Mouse (Mus musculus) MEL (cell line): ENCODE measurements at regions not wholly inside any gene's neighbourhood (a gene's known extent, or its start where the extent isn't known, plus 50 kb on each side); places are given as distances from the start of the nearest gene placed in this dataset.

Experiments
- DNase-seq: peaks from one replicate; pipeline ENCODE4 v3.0.0; 2011; ENCODE audit warnings: low read depth, low spot score
- H3K27ac ChIP-seq: 2 replicates; pipeline ENCODE4 v1.5.1; 2012; ENCODE audit warnings: low read depth, mild to moderate bottlenecking, control low read depth, low read length, moderate library complexity; ENCODE audit not compliant: control insufficient read depth
- H3K27me3 ChIP-seq, 2 experiments: fragments of 150-350 bp in 1 of 2; sonication (generic) in 1 of 2; 2 replicates each; pipeline ENCODE4 v1.6.1; 2012; ENCODE audit warnings: low read length in 2 of 2, mild to moderate bottlenecking in 2 of 2, improper control_type of control experiment in 1 of 2, moderate library complexity in 1 of 2; ENCODE audit not compliant: insufficient read depth in 2 of 2, control insufficient read depth in 1 of 2
- H3K36me3 ChIP-seq, 2 experiments: 2 replicates each; pipeline ENCODE4 v1.6.1; 2012 to 2014; ENCODE audit warnings: low read length in 2 of 2, improper control_type of control experiment in 1 of 2, inconsistent platforms in 1 of 2, mild to moderate bottlenecking in 1 of 2; ENCODE audit not compliant: insufficient read depth in 2 of 2, control insufficient read depth in 1 of 2
- H3K4me1 ChIP-seq, 2 experiments: fragments of 150-350 bp in 1 of 2; sonication (generic) in 1 of 2; 2 replicates each; pipeline ENCODE4 v1.6.1; 2012; ENCODE audit warnings: low read length in 2 of 2, improper control_type of control experiment in 1 of 2, mild to moderate bottlenecking in 1 of 2; ENCODE audit not compliant: insufficient read depth in 2 of 2, control insufficient read depth in 1 of 2
- H3K4me3 ChIP-seq, 2 experiments: fragments of 150-350 bp in 1 of 2; sonication (generic) in 1 of 2; 2 replicates each; pipeline ENCODE4 v1.5.1; 2012; ENCODE audit warnings: low read depth in 2 of 2, low read length in 2 of 2, mild to moderate bottlenecking in 2 of 2, moderate library complexity in 2 of 2, control low read depth in 1 of 2, improper control_type of control experiment in 1 of 2; ENCODE audit not compliant: control insufficient read depth in 1 of 2, insufficient read depth in 1 of 2
- H3K79me2 ChIP-seq: 2 replicates; pipeline ENCODE4 v1.6.1; 2012; ENCODE audit warnings: mild to moderate bottlenecking, low read length, moderate library complexity; ENCODE audit not compliant: control insufficient read depth, poor library complexity, insufficient read depth
- H3K9ac ChIP-seq: 2 replicates; pipeline ENCODE4 v1.6.1; 2012; ENCODE audit warnings: low read depth, mild to moderate bottlenecking, control low read depth, low read length, moderate library complexity; ENCODE audit not compliant: control insufficient read depth, poor library complexity, severe bottlenecking
- H3K9me3 ChIP-seq: fragments of 150-350 bp; sonication (generic); replicated peaks from 2 replicates; pipeline ENCODE4 v1.6.1; 2012; ENCODE audit warnings: mild to moderate bottlenecking, low read length, improper control_type of control experiment, moderate library complexity; ENCODE audit not compliant: insufficient read depth
- BHLHE40 ChIP-seq: IDR thresholded peaks from 2 replicates; pipeline ENCODE4 v1.6.1; 2012; ENCODE audit warnings: low read depth, mild to moderate bottlenecking, inconsistent platforms, low read length, improper control_type of control experiment, borderline replicate concordance
- CHD1 ChIP-seq: IDR thresholded peaks from 2 replicates; pipeline ENCODE4 v1.6.1; 2012; ENCODE audit warnings: low read depth, mild to moderate bottlenecking, inconsistent platforms, low read length, improper control_type of control experiment
- CHD2 ChIP-seq: IDR thresholded peaks from 2 replicates; pipeline ENCODE4 v1.6.1; 2011; ENCODE audit warnings: low read length, improper control_type of control experiment
- E2F4 ChIP-seq: IDR thresholded peaks from 2 replicates; pipeline ENCODE4 v1.6.1; 2011; ENCODE audit warnings: low read depth, low read length, improper control_type of control experiment, borderline replicate concordance
- ELF1 ChIP-seq: IDR thresholded peaks from 2 replicates; pipeline ENCODE4 v1.6.1; 2014; ENCODE audit warnings: low read depth, mild to moderate bottlenecking, inconsistent platforms, low read length, improper control_type of control experiment, moderate library complexity
- EP300 ChIP-seq, 2 experiments: IDR thresholded peaks; 2 replicates each; pipeline ENCODE4 v1.6.1; 2011; ENCODE audit warnings: improper control_type of control experiment in 2 of 2, low read length in 2 of 2, low read depth in 1 of 2, mild to moderate bottlenecking in 1 of 2
- ETS1 ChIP-seq: IDR thresholded peaks from 2 replicates; pipeline ENCODE4 v1.6.1; 2012; ENCODE audit warnings: low read depth, mild to moderate bottlenecking, inconsistent platforms, low read length, improper control_type of control experiment, moderate library complexity
- GATA1 ChIP-seq: IDR thresholded peaks from 2 replicates; pipeline ENCODE4 v1.6.1; 2011; ENCODE audit warnings: low read depth, low read length, improper control_type of control experiment
- HCFC1 ChIP-seq: IDR thresholded peaks from 2 replicates; pipeline ENCODE4 v1.6.1; 2012; ENCODE audit warnings: low read depth, mild to moderate bottlenecking, inconsistent platforms, low read length, improper control_type of control experiment, moderate library complexity
- JUND ChIP-seq: IDR thresholded peaks from 2 replicates; pipeline ENCODE4 v1.6.1; 2011; ENCODE audit warnings: low read depth, mild to moderate bottlenecking, improper control_type of control experiment, low read length
- KAT2A ChIP-seq: conservative IDR thresholded peaks from 2 replicates; pipeline ENCODE4 v1.6.1; 2012; ENCODE audit warnings: low read depth, low read length, improper control_type of control experiment, inconsistent platforms
- MAFK ChIP-seq: IDR thresholded peaks from 2 replicates; pipeline ENCODE4 v1.6.1; 2011; ENCODE audit warnings: low read depth, mild to moderate bottlenecking, low read length, improper control_type of control experiment, borderline replicate concordance
- MEF2A ChIP-seq: IDR thresholded peaks from 2 replicates; pipeline ENCODE4 v1.6.1; 2014; ENCODE audit warnings: low read depth, mild to moderate bottlenecking, inconsistent platforms, low read length, improper control_type of control experiment; ENCODE audit not compliant: poor library complexity, insufficient replicate concordance, severe bottlenecking; ENCODE audit errors: extremely low read depth
- NRF1 ChIP-seq: IDR thresholded peaks from 2 replicates; pipeline ENCODE4 v1.6.1; 2014; ENCODE audit warnings: low read depth, mild to moderate bottlenecking, inconsistent platforms, low read length, improper control_type of control experiment, moderate library complexity; ENCODE audit not compliant: poor library complexity, insufficient read depth, severe bottlenecking
- POLR2AphosphoS2 ChIP-seq: IDR thresholded peaks from 2 replicates; pipeline ENCODE4 v1.6.1; 2011; ENCODE audit warnings: low read length, improper control_type of control experiment
- POLR2AphosphoS5 ChIP-seq: IDR thresholded peaks from 2 replicates; pipeline ENCODE4 v1.6.1; 2012; ENCODE audit warnings: low read depth, borderline replicate concordance, mild to moderate bottlenecking, inconsistent platforms, low read length, moderate library complexity, mixed read lengths
- RAD21 ChIP-seq: IDR thresholded peaks from 2 replicates; pipeline ENCODE4 v1.6.1; 2011; ENCODE audit warnings: mild to moderate bottlenecking, low read depth, low read length, improper control_type of control experiment
- SIN3A ChIP-seq: IDR thresholded peaks from 2 replicates; pipeline ENCODE4 v1.6.1; 2012; ENCODE audit warnings: low read length, improper control_type of control experiment, inconsistent platforms
- SMC3 ChIP-seq: IDR thresholded peaks from 2 replicates; pipeline ENCODE4 v1.6.1; 2011; ENCODE audit warnings: low read depth, low read length, improper control_type of control experiment
- TBP ChIP-seq: IDR thresholded peaks from 2 replicates; pipeline ENCODE4 v1.8.0; 2011; ENCODE audit warnings: low read depth, low read length, improper control_type of control experiment
- TCF12 ChIP-seq: IDR thresholded peaks from 2 replicates; pipeline ENCODE4 v1.6.1; 2014; ENCODE audit warnings: low read depth, mild to moderate bottlenecking, inconsistent platforms, low read length, improper control_type of control experiment, moderate library complexity
- USF1 ChIP-seq: IDR thresholded peaks from 2 replicates; pipeline ENCODE4 v1.6.1; 2014; ENCODE audit warnings: low read depth, mild to moderate bottlenecking, inconsistent platforms, low read length, improper control_type of control experiment, moderate library complexity
- ZKSCAN1 ChIP-seq: IDR thresholded peaks from 2 replicates; pipeline ENCODE4 v1.6.1; 2012; ENCODE audit warnings: low read depth, mild to moderate bottlenecking, inconsistent platforms, low read length, improper control_type of control experiment, moderate library complexity
- ZMIZ1 ChIP-seq: IDR thresholded peaks from 2 replicates; pipeline ENCODE4 v1.6.1; 2012; ENCODE audit warnings: low read depth, mild to moderate bottlenecking, inconsistent platforms, low read length, improper control_type of control experiment, moderate library complexity

DNA sequence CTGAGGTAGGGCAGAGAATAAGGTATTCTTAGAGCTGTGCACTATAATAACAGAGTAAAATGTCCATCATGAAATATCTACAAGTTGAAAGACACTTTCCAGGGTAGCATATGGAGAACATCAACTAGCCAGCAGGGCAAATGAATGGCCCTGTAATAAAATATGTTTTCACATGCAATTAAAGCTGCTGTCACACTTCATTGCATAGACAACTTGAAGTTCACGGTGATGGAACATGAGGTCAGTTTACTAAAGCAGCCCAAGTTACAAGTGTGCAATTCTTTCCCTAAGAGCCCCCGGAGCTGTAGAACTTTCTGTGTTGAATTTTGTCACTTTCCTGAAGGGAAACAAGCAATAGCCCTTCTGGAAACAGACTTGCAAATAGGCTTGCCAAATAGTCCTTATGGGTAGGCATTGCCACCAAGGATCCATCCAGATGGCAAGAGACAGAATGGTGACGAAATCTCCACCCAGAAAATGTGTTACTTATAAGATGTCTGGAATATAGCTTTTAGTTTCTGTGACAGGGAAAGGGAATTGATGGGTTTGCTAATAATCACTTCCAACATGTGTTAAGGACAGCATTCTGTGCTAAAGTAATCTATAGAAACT is 1102.7 kb downstream of the Galc start:
- Histone ChIP-seq H3K4me1 (no peaks in the 10 kb centered on the region), H3K79me2 (no peaks in the 10 kb centered on the region), H3K9me3 (no peaks in the 10 kb centered on the region), H3K27me3 (no peaks in the 10 kb centered on the region), H3K9ac (no peak overlapping the region), H3K36me3 (no peaks in the 10 kb centered on the region), H3K4me3 (no peak overlapping the region), H3K27ac (no peak overlapping the region)
- TF ChIP-seq MEF2A (no peak), POLR2AphosphoS2 (no peak), SMC3 (no peak), ELF1 (no peak), E2F4 (no peak), CHD1 (no peak), BHLHE40 (no peak), POLR2AphosphoS5 (no peak), JUND (no peak), CHD2 (no peak), HCFC1 (no peak)
- no peak for DNase-seq

DNA sequence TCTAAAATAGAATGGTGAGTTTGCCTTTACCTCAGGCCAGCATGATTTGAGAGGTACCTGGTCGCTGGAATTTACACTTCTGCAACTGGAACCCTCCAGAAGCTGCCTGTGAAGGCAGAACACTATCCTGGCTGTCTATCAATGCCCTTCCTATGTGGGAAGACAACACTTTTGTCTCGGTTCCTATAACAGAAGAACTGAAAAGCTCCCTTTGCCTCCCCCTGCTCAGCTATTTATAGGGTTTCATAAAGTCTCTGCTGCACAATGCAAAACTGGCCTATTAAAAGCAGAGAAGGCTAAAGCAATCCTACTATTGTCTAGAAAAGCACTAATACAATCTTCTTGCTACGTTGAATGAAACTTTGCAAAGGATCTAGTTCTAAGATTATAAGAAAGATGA is 1116.5 kb downstream of the Galc start:
- H3K4me1 ChIP-seq, result no peaks in the 10 kb centered on the region
- H3K79me2 ChIP-seq, result no peaks in the 10 kb centered on the region
- TF ChIP-seq USF1 (no peak), ETS1 (no peak), KAT2A (no peak), ELF1 (no peak), TCF12 (no peak), MAFK (no peak), ZKSCAN1 (no peak), BHLHE40 (no peak), TBP (no peak), RAD21 (no peak), ZMIZ1 (no peak), POLR2AphosphoS5 (no peak), SMC3 (no peak), SIN3A (no peak), EP300 (IDR thresholded peaks at IDR 0.05; ENCODE audit: low read depth in 1 of 2, low read length in 2 of 2) (no peak), NRF1 (no peak), GATA1 (no peak)
- no peaks in the 10 kb centered on the region for H3K9me3 ChIP-seq
- no peak overlapping the region for H3K27ac ChIP-seq
- DNase-seq, result no peak
- H3K9ac ChIP-seq, result no peak overlapping the region
- H3K27me3 ChIP-seq, result no peaks in the 10 kb centered on the region
- H3K4me3 ChIP-seq, result no peak overlapping the region
- H3K36me3 ChIP-seq, result no peaks in the 10 kb centered on the region
